Mouse (Mus musculus) heart, embryonic 15.5 days (tissue): ENCODE measurements around the gene Rora. TPM values are rescaled to one million over a fixed set of nuclear protein-coding genes. Genes with fewer than 3 reads are reported as not detected.
A peak's percentile ranks its signal among the peaks of the same experiment; 100 is the strongest.

Experiments
- ATAC-seq: fragments of 200-750 bp; cut with Nextera tagmentation; replicated peaks from 2 replicates; pipeline ENCODE4 v1.8.0; 2017; ENCODE audit warnings: low read depth, moderate TSS enrichment; ENCODE audit not compliant: insufficient number of reproducible peaks, insufficient read depth, low FRiP score
- H3K27ac ChIP-seq: fragments of 300-500 bp; sonication (generic); 2 replicates; pipeline ENCODE4 v1.5.1; 2015; ENCODE audit warnings: mild to moderate bottlenecking, inconsistent platforms
- H3K27me3 ChIP-seq: fragments of 300-500 bp; sonication (generic); 2 replicates; pipeline ENCODE4 v1.6.1; 2015; ENCODE audit warnings: inconsistent platforms
- H3K36me3 ChIP-seq: fragments of 300-500 bp; sonication (generic); 2 replicates; pipeline ENCODE4 v1.6.1; 2015; ENCODE audit warnings: mild to moderate bottlenecking, inconsistent platforms
- H3K4me1 ChIP-seq: fragments of 300-500 bp; sonication (generic); replicated peaks from 2 replicates; pipeline ENCODE4 v1.6.1; 2015; ENCODE audit warnings: inconsistent platforms
- H3K4me2 ChIP-seq: fragments of 300-500 bp; sonication (generic); 2 replicates; pipeline ENCODE4 v1.6.1; 2015; ENCODE audit warnings: inconsistent platforms, mild to moderate bottlenecking, moderate library complexity
- H3K4me3 ChIP-seq: fragments of 300-500 bp; sonication (generic); 2 replicates; pipeline ENCODE4 v1.5.1; 2015; ENCODE audit warnings: mild to moderate bottlenecking, inconsistent platforms
- H3K9ac ChIP-seq: fragments of 300-500 bp; sonication (generic); 2 replicates; pipeline ENCODE4 v1.6.1; 2015; ENCODE audit warnings: mild to moderate bottlenecking, inconsistent platforms
- H3K9me3 ChIP-seq: fragments of 300-500 bp; sonication (generic); replicated peaks from 2 replicates; pipeline ENCODE4 v1.6.1; 2016; ENCODE audit warnings: inconsistent platforms
- WGBS: fragments of 180-500 bp; shearing (Covaris S2); methylation state at CpG from one replicate; pipeline ENCODE4 v1.1.7; 2015; ENCODE audit warnings: mixed read lengths; 5-methylcytosine and 5-hydroxymethylcytosine counted together
- polyA plus RNA-seq: library from polyadenylated mRNA; unstranded; fragments of >200 nt; fragmentation: Nextera tagmentation; extraction: Ambion mirVana; gene quantifications from 2 replicates; pipeline ENCODE4 v1.2.1, GENCODE M21; 2015

Rora gene
- polyA plus RNA-seq, 1 experiment from 2014 or later, result 7.3 TPM

GRCm38 (mm10) chr9:68926406-68926805 lies 272.8 kb downstream of the Rora start:
- Histone ChIP-seq H3K27ac (no peak overlapping the region), H3K4me1 (no peaks in the 10 kb centered on the region), H3K9me3 (no peaks in the 10 kb centered on the region), H3K36me3 (no peaks in the 10 kb centered on the region), H3K4me2 (no peak overlapping the region), H3K4me3 (no peak overlapping the region), H3K27me3 (no peaks in the 10 kb centered on the region), H3K9ac (no peak overlapping the region)
- ATAC-seq, result no peak
- WGBS, result 84% methylated on average over 6 of the region's 6 CpGs

- no peak overlapping the region for H3K9ac ChIP-seq
- ATAC-seq, result no peak
Observed at GRCm38 (mm10) chr9:68933159-68933558, 279.6 kb downstream of the Rora start.

GRCm38 (mm10) chr9:68934238-68934637 lies 280.7 kb downstream of the Rora start:
- no peak for ATAC-seq
- Histone ChIP-seq H3K27me3 (no peaks in the 10 kb centered on the region), H3K4me3 (no peak overlapping the region), H3K4me2 (no peak overlapping the region), H3K36me3 (no peaks in the 10 kb centered on the region), H3K9ac (no peak overlapping the region), H3K4me1 (no peaks in the 10 kb centered on the region), H3K27ac (no peak overlapping the region), H3K9me3 (no peaks in the 10 kb centered on the region)
- 73% methylated on average over 4 of the region's 4 CpGs for WGBS

More at GRCm38 (mm10) chr9:68933159-68933558, 279.6 kb downstream of the Rora start:
- Histone ChIP-seq H3K4me2 (no peak overlapping the region), H3K4me1 (no peaks in the 10 kb centered on the region), H3K27me3 (no peaks in the 10 kb centered on the region), H3K27ac (no peak overlapping the region), H3K9me3 (no peaks in the 10 kb centered on the region), H3K36me3 (no peaks in the 10 kb centered on the region), H3K4me3 (no peak overlapping the region)
- WGBS, result 48% methylated on average over 3 of the region's 3 CpGs

GRCm38 (mm10) chr9:68935611-68936010 lies 282.0 kb downstream of the Rora start:
- H3K9me3 ChIP-seq, result no peaks in the 10 kb centered on the region
- no peak overlapping the region for H3K4me3 ChIP-seq
- no peaks in the 10 kb centered on the region for H3K27me3 ChIP-seq
- H3K9ac ChIP-seq, result no peak overlapping the region
- no peak overlapping the region for H3K4me2 ChIP-seq
- H3K27ac ChIP-seq, result no peak overlapping the region
- 0 out of 2 replicates have a peak, but pooled peaks cover under 1% of the 10 kb centered on the region for H3K4me1 ChIP-seq
- ATAC-seq, result no peak
- 76% methylated on average over 11 of the region's 11 CpGs for WGBS
- no peaks in the 10 kb centered on the region for H3K36me3 ChIP-seq

GRCm38 (mm10) chr9:68941037-68941436 lies 287.5 kb downstream of the Rora start:
- no peaks in the 10 kb centered on the region for H3K36me3 ChIP-seq
- 0 out of 2 replicates have a peak, but pooled peaks have one; percentile 43 for ATAC-seq
- H3K27me3 ChIP-seq, result no peaks in the 10 kb centered on the region
- no peak overlapping the region for H3K4me3 ChIP-seq
- 53% methylated on average over 7 of the region's 7 CpGs for WGBS
- H3K9ac ChIP-seq, result no peak overlapping the region
- H3K27ac ChIP-seq, result 0 out of 2 replicates have a peak overlapping the region, but pooled peaks have one; percentile 1
- H3K4me2 ChIP-seq, result no peak overlapping the region
- H3K9me3 ChIP-seq, result no peaks in the 10 kb centered on the region
- H3K4me1 ChIP-seq, result peaks cover 12% of the 10 kb centered on the region; the same call in 1 of the 2 replicates

- Histone ChIP-seq H3K4me3 (no peak overlapping the region), H3K4me1 (peaks cover 12% of the 10 kb centered on the region; the same call in 1 of the 2 replicates), H3K27ac (no peak overlapping the region), H3K27me3 (no peaks in the 10 kb centered on the region), H3K9ac (no peak overlapping the region), H3K36me3 (no peaks in the 10 kb centered on the region), H3K4me2 (no peak overlapping the region), H3K9me3 (no peaks in the 10 kb centered on the region)
- WGBS, result 51% methylated on average over 4 of the region's 4 CpGs
- no peak for ATAC-seq
Observed at GRCm38 (mm10) chr9:68942595-68943011, 289.0 kb downstream of the Rora start.

- 92% methylated on average over 3 of the region's 3 CpGs for WGBS
- Histone ChIP-seq H3K27ac (no peak overlapping the region), H3K4me2 (no peak overlapping the region), H3K9me3 (no peaks in the 10 kb centered on the region), H3K36me3 (no peaks in the 10 kb centered on the region), H3K4me3 (no peak overlapping the region), H3K27me3 (no peaks in the 10 kb centered on the region), H3K4me1 (peaks cover 12% of the 10 kb centered on the region; the same call in 1 of the 2 replicates), H3K9ac (no peak overlapping the region)
- ATAC-seq, result no peak
Observed at GRCm38 (mm10) chr9:68944026-68944425, 290.4 kb downstream of the Rora start.

- Histone ChIP-seq H3K36me3 (no peaks in the 10 kb centered on the region), H3K4me3 (no peak overlapping the region), H3K9ac (no peak overlapping the region), H3K27ac (no peak overlapping the region), H3K9me3 (no peaks in the 10 kb centered on the region), H3K27me3 (no peaks in the 10 kb centered on the region), H3K4me2 (no peak overlapping the region), H3K4me1 (0 out of 2 replicates have a peak, but pooled peaks cover under 1% of the 10 kb centered on the region)
- ATAC-seq, result no peak
- 57% methylated on average over 6 of the region's 6 CpGs for WGBS
Observed at GRCm38 (mm10) chr9:68947707-68948106, 294.1 kb downstream of the Rora start.

- WGBS, result 85% methylated on average over 3 of the region's 3 CpGs
- H3K36me3 ChIP-seq, result no peaks in the 10 kb centered on the region
- no peaks in the 10 kb centered on the region for H3K27me3 ChIP-seq
- no peak overlapping the region for H3K4me3 ChIP-seq
- H3K4me2 ChIP-seq, result no peak overlapping the region
- no peak overlapping the region for H3K9ac ChIP-seq
- no peak for ATAC-seq
- H3K4me1 ChIP-seq, result no peaks in the 10 kb centered on the region
- no peaks in the 10 kb centered on the region for H3K9me3 ChIP-seq
- no peak overlapping the region for H3K27ac ChIP-seq
Observed at GRCm38 (mm10) chr9:68948141-68948540, 294.6 kb downstream of the Rora start.

- no peak for ATAC-seq
- H3K36me3 ChIP-seq, result no peaks in the 10 kb centered on the region
- no peak overlapping the region for H3K27ac ChIP-seq
- H3K4me2 ChIP-seq, result no peak overlapping the region
- H3K9me3 ChIP-seq, result no peaks in the 10 kb centered on the region
- peaks cover 6% of the 10 kb centered on the region; the same call in 1 of the 2 replicates for H3K4me1 ChIP-seq
- H3K9ac ChIP-seq, result no peak overlapping the region
- no peaks in the 10 kb centered on the region for H3K27me3 ChIP-seq
- WGBS, result 32% methylated on average over 12 of the region's 12 CpGs
- no peak overlapping the region for H3K4me3 ChIP-seq
Observed at GRCm38 (mm10) chr9:68956210-68956874, 302.8 kb downstream of the Rora start.

GRCm38 (mm10) chr9:68956938-68957573 lies 303.5 kb downstream of the Rora start:
- H3K9ac ChIP-seq, result no peak overlapping the region

More at GRCm38 (mm10) chr9:68956938-68957573, 303.5 kb downstream of the Rora start:
- Histone ChIP-seq H3K4me3 (no peak overlapping the region), H3K4me2 (no peak overlapping the region), H3K9me3 (no peaks in the 10 kb centered on the region), H3K4me1 (peaks cover 6% of the 10 kb centered on the region; the same call in 1 of the 2 replicates), H3K27ac (no peak overlapping the region), H3K36me3 (no peaks in the 10 kb centered on the region), H3K27me3 (no peaks in the 10 kb centered on the region)
- WGBS, result 54% methylated on average over 5 of the region's 5 CpGs
- no peak for ATAC-seq
